Mouse (Mus musculus) liver, postnatal 0 days (tissue): ENCODE results near the gene Tmem50a.

ENCODE experiments used
- CTCF ChIP-seq: sonication (generic); IDR thresholded peaks from 2 replicates; pipeline ENCODE4 v1.5.1; 2016; ENCODE audit warnings: antibody characterized with exemption, low read depth
- EP300 ChIP-seq: IDR thresholded peaks from 2 replicates; pipeline ENCODE4 v1.6.1; 2016; ENCODE audit warnings: antibody characterized with exemption, low read depth, mild to moderate bottlenecking

GRCm38 (mm10) chr4:134955845-134956244, 41.0 kb upstream of the Tmem50a start:
- TF ChIP-seq CTCF (no peak), EP300 (no peak)
